Mouse (Mus musculus) stomach, postnatal 0 days (tissue): ENCODE data around the gene Pard6b.

Source experiments
- CTCF ChIP-seq: IDR thresholded peaks from 2 replicates; pipeline ENCODE4 v1.5.1; 2016; ENCODE audit warnings: antibody characterized with exemption, low read depth, mild to moderate bottlenecking, moderate library complexity
- EP300 ChIP-seq: optimal IDR thresholded peaks from 2 replicates; pipeline ENCODE3; 2016; ENCODE audit warnings: antibody characterized with exemption

DNA sequence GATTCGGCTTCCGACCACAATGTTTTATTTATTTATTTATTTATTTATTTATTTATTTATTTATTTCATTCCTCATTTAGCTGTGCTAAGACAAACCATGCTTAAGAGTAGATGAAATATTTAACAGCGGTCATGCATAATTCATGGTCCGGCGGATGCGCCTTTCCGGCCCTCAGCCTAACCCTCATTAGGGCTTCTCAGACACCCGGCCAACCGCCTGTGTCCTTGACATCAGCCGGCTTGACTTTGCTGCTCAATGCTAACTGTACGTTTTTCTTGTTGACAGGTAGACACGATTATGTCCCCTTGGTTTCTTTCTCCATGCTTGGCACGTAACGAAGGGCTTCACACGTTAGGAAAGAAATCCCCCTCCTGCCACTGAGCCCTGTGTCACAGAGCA, 26.6 kb downstream of the Pard6b start:
- TF ChIP-seq EP300 (no peak), CTCF (no peak)
